Mouse (Mus musculus): ENCODE data around the gene Calhm2. TPM values are rescaled to one million over a fixed set of nuclear protein-coding genes. Genes with fewer than 3 reads are reported as not detected.

Calhm2 gene
- polyA plus RNA-seq (2015; fragmentation: Nextera tagmentation; extraction: Ambion mirVana), result 5.2 and 5.6 TPM in 2 replicates

- Histone ChIP-seq H3K9ac (ENCODE audit: low read length) (peak within 1 kb of the TSS; percentile 86), H3K4me1 (ENCODE audit: control insufficient read depth, insufficient read depth, low read length) (peaks cover 19% of the 10 kb centered on the region), H3K27ac (ENCODE audit: low read length) (peak within 1 kb of the TSS; percentile 85), H3K36me3 (ENCODE audit: control insufficient read depth, insufficient read depth) (peaks cover 4% of the 10 kb centered on the region), H3K4me2 (ENCODE audit: low read depth, low read length) (peak within 1 kb of the TSS; percentile 82), H3K27me3 (ENCODE audit: control insufficient read depth, insufficient read depth, low read length) (no peaks in the 10 kb centered on the region; the same call in 1 of the 2 replicates), H3K4me3 (ENCODE audit: low read length) (peak within 1 kb of the TSS; percentile 59), H3K9me3 (replicated peaks; ENCODE audit: control insufficient read depth, low read length) (no peaks in the 10 kb centered on the region)
- 2% methylated on average over 28 of the region's 28 CpGs for WGBS
- peak; percentile 71 for ATAC-seq (replicated peaks; ENCODE audit: extremely low read depth, insufficient read depth, low FRiP score)
These were observed at the start of gene Calhm2 for GRCm38 (mm10) chr19:47137771-47138421. Gene Calhm2, minus strand, starts transcription at chr19:47138294.

GRCm38 (mm10) chr19:47186514-47187275 lies 48.6 kb upstream of the Calhm2 start:
- H3K4me2 ChIP-seq (ENCODE audit: low read depth, low read length), result no peak overlapping the region
- H3K4me3 ChIP-seq (ENCODE audit: low read length), result no peak overlapping the region
- 38% methylated on average over 15 of the region's 15 CpGs for WGBS
- H3K9me3 ChIP-seq (replicated peaks; ENCODE audit: control insufficient read depth, low read length), result peaks cover 2% of the 10 kb centered on the region; the same call in 1 of the 2 replicates
- H3K27me3 ChIP-seq (ENCODE audit: control insufficient read depth, insufficient read depth, low read length), result no peaks in the 10 kb centered on the region
- no peak for ATAC-seq (replicated peaks; ENCODE audit: extremely low read depth, insufficient read depth, low FRiP score)
- no peak overlapping the region for H3K9ac ChIP-seq (ENCODE audit: low read length)
- no peaks in the 10 kb centered on the region for H3K36me3 ChIP-seq (ENCODE audit: control insufficient read depth, insufficient read depth)
- H3K27ac ChIP-seq (ENCODE audit: low read length), result no peak overlapping the region
- no peaks in the 10 kb centered on the region for H3K4me1 ChIP-seq (ENCODE audit: control insufficient read depth, insufficient read depth, low read length)

GRCm38 (mm10) chr19:47184736-47185135 lies 46.6 kb upstream of the Calhm2 start:
- peaks cover 16% of the 10 kb centered on the region for H3K27me3 ChIP-seq (ENCODE audit: control insufficient read depth, insufficient read depth, low read length)
- no peaks in the 10 kb centered on the region for H3K4me1 ChIP-seq (ENCODE audit: control insufficient read depth, insufficient read depth, low read length)
- no peak overlapping the region for H3K27ac ChIP-seq (ENCODE audit: low read length)
- 48% methylated on average over 4 of the region's 4 CpGs for WGBS
- H3K9me3 ChIP-seq (replicated peaks; ENCODE audit: control insufficient read depth, low read length), result peaks cover 2% of the 10 kb centered on the region; the same call in 1 of the 2 replicates
- H3K4me2 ChIP-seq (ENCODE audit: low read depth, low read length), result no peak overlapping the region
- H3K36me3 ChIP-seq (ENCODE audit: control insufficient read depth, insufficient read depth), result no peaks in the 10 kb centered on the region
- no peak overlapping the region for H3K9ac ChIP-seq (ENCODE audit: low read length)
- no peak overlapping the region for H3K4me3 ChIP-seq (ENCODE audit: low read length)
- no peak for ATAC-seq (replicated peaks; ENCODE audit: extremely low read depth, insufficient read depth, low FRiP score)

GRCm38 (mm10) chr19:47184221-47184620 lies 46.1 kb upstream of the Calhm2 start:
- Histone ChIP-seq H3K9me3 (replicated peaks; ENCODE audit: control insufficient read depth, low read length) (peaks cover 2% of the 10 kb centered on the region; the same call in 1 of the 2 replicates), H3K4me1 (ENCODE audit: control insufficient read depth, insufficient read depth, low read length) (peaks cover 3% of the 10 kb centered on the region; the same call in 1 of the 2 replicates), H3K27me3 (ENCODE audit: control insufficient read depth, insufficient read depth, low read length) (peaks cover 21% of the 10 kb centered on the region), H3K4me2 (ENCODE audit: low read depth, low read length) (no peak overlapping the region), H3K27ac (ENCODE audit: low read length) (no peak overlapping the region), H3K9ac (ENCODE audit: low read length) (no peak overlapping the region), H3K4me3 (ENCODE audit: low read length) (no peak overlapping the region), H3K36me3 (ENCODE audit: control insufficient read depth, insufficient read depth) (no peaks in the 10 kb centered on the region)
- WGBS, result 57% methylated on average over 8 of the region's 8 CpGs
- no peak for ATAC-seq (replicated peaks; ENCODE audit: extremely low read depth, insufficient read depth, low FRiP score)

GRCm38 (mm10) chr19:47180011-47180410 lies 41.9 kb upstream of the Calhm2 start:
- Histone ChIP-seq H3K4me2 (ENCODE audit: low read depth, low read length) (no peak overlapping the region), H3K27ac (ENCODE audit: low read length) (no peak overlapping the region), H3K4me3 (ENCODE audit: low read length) (no peak overlapping the region), H3K27me3 (ENCODE audit: control insufficient read depth, insufficient read depth, low read length) (peaks cover 31% of the 10 kb centered on the region), H3K36me3 (ENCODE audit: control insufficient read depth, insufficient read depth) (no peaks in the 10 kb centered on the region), H3K9ac (ENCODE audit: low read length) (no peak overlapping the region), H3K4me1 (ENCODE audit: control insufficient read depth, insufficient read depth, low read length) (peaks cover 3% of the 10 kb centered on the region; the same call in 1 of the 2 replicates), H3K9me3 (replicated peaks; ENCODE audit: control insufficient read depth, low read length) (peaks cover 2% of the 10 kb centered on the region; the same call in 1 of the 2 replicates)
- 21% methylated on average over 8 of the region's 8 CpGs for WGBS
- ATAC-seq (replicated peaks; ENCODE audit: extremely low read depth, insufficient read depth, low FRiP score), result no peak

- H3K36me3 ChIP-seq (ENCODE audit: control insufficient read depth, insufficient read depth), result no peaks in the 10 kb centered on the region
- H3K4me1 ChIP-seq (ENCODE audit: control insufficient read depth, insufficient read depth, low read length), result peaks cover 3% of the 10 kb centered on the region; the same call in 1 of the 2 replicates
- peaks cover 31% of the 10 kb centered on the region for H3K27me3 ChIP-seq (ENCODE audit: control insufficient read depth, insufficient read depth, low read length)
- H3K4me3 ChIP-seq (ENCODE audit: low read length), result peak overlapping the region; percentile 76
- 1% methylated on average over 34 of the region's 42 CpGs for WGBS
- no peak for ATAC-seq (replicated peaks; ENCODE audit: extremely low read depth, insufficient read depth, low FRiP score)
- peaks cover 2% of the 10 kb centered on the region; the same call in 1 of the 2 replicates for H3K9me3 ChIP-seq (replicated peaks; ENCODE audit: control insufficient read depth, low read length)
- H3K27ac ChIP-seq (ENCODE audit: low read length), result no peak overlapping the region
- peak overlapping the region; percentile 100 for H3K4me2 ChIP-seq (ENCODE audit: low read depth, low read length)
- peak overlapping the region; percentile 70 for H3K9ac ChIP-seq (ENCODE audit: low read length)
These were observed 41.2 kb upstream of the Calhm2 start for GRCm38 (mm10) chr19:47179272-47179809.

GRCm38 (mm10) chr19:47178431-47179271 lies 40.6 kb upstream of the Calhm2 start, which contains the start of gene Neurl1a:
Gene Neurl1a, plus strand, starts transcription at chr19:47178820.
- H3K27ac ChIP-seq (ENCODE audit: low read length), result no peak within 1 kb of the TSS
- under 1% methylated on average over 67 of the region's 98 CpGs for WGBS
- peaks cover 31% of the 10 kb centered on the region for H3K27me3 ChIP-seq (ENCODE audit: control insufficient read depth, insufficient read depth, low read length)

GRCm38 (mm10) chr19:47178001-47178400 lies 39.9 kb upstream of the Calhm2 start:
- no peaks in the 10 kb centered on the region for H3K36me3 ChIP-seq (ENCODE audit: control insufficient read depth, insufficient read depth)
- H3K9ac ChIP-seq (ENCODE audit: low read length), result no peak overlapping the region
- no peak overlapping the region for H3K27ac ChIP-seq (ENCODE audit: low read length)
- H3K27me3 ChIP-seq (ENCODE audit: control insufficient read depth, insufficient read depth, low read length), result peaks cover 38% of the 10 kb centered on the region
- ATAC-seq (replicated peaks; ENCODE audit: extremely low read depth, insufficient read depth, low FRiP score), result peak; percentile 57; the same call in 1 of the 2 replicates
- H3K4me3 ChIP-seq (ENCODE audit: low read length), result peak overlapping the region; percentile 76
- peaks cover 3% of the 10 kb centered on the region; the same call in 1 of the 2 replicates for H3K4me1 ChIP-seq (ENCODE audit: control insufficient read depth, insufficient read depth, low read length)
- peaks cover 2% of the 10 kb centered on the region; the same call in 1 of the 2 replicates for H3K9me3 ChIP-seq (replicated peaks; ENCODE audit: control insufficient read depth, low read length)
- peak overlapping the region; percentile 100 for H3K4me2 ChIP-seq (ENCODE audit: low read depth, low read length)
- WGBS, result 19% methylated on average over 10 of the region's 10 CpGs

More at GRCm38 (mm10) chr19:47178431-47179271, 40.6 kb upstream of the Calhm2 start, which contains the start of gene Neurl1a:
- ATAC-seq (replicated peaks; ENCODE audit: extremely low read depth, insufficient read depth, low FRiP score), result peak; percentile 43
- peak within 1 kb of the TSS; percentile 100 for H3K4me2 ChIP-seq (ENCODE audit: low read depth, low read length)
- peaks cover 2% of the 10 kb centered on the region; the same call in 1 of the 2 replicates for H3K9me3 ChIP-seq (replicated peaks; ENCODE audit: control insufficient read depth, low read length)
- H3K4me3 ChIP-seq (ENCODE audit: low read length), result peak within 1 kb of the TSS; percentile 76
- peak within 1 kb of the TSS; percentile 70 for H3K9ac ChIP-seq (ENCODE audit: low read length)
- no peaks in the 10 kb centered on the region for H3K36me3 ChIP-seq (ENCODE audit: control insufficient read depth, insufficient read depth)
- peaks cover 3% of the 10 kb centered on the region; the same call in 1 of the 2 replicates for H3K4me1 ChIP-seq (ENCODE audit: control insufficient read depth, insufficient read depth, low read length)
